Mouse (Mus musculus): ENCODE results near the gene Senp5. TPM values are rescaled to one million over a fixed set of nuclear protein-coding genes. Genes with fewer than 3 reads are reported as not detected.
"Not testable (repeated sequence)": the region's sequence is repeated elsewhere in the genome, so short reads cannot be mapped to it uniquely, and the experiment has no call there.

The Senp5 gene
- polyA plus RNA-seq, 1 experiment = 5.3 TPM

GRCm38 (mm10) chr16:31947333-31947732 lies 55.8 kb downstream of the Senp5 start:
- H3K4me3 ChIP-seq (replicated peaks; ENCODE audit: control insufficient read depth, low read depth, low read length) = peak overlapping the region; percentile 3
- WGBS = 5% methylated on average over 8 of the region's 8 CpGs
- H3K27ac ChIP-seq (ENCODE audit: control insufficient read depth, insufficient read depth, low read depth, low read length, poor library complexity) = no peak overlapping the region
- no peaks in the 10 kb centered on the region for H3K4me1 ChIP-seq (ENCODE audit: control insufficient read depth, insufficient read depth, low read length)
- TF ChIP-seq CTCF (IDR thresholded peaks at IDR 0.05; ENCODE audit: control insufficient read depth, insufficient read depth, low read length) (no peak), POLR2A (IDR thresholded peaks at IDR 0.05; ENCODE audit: borderline replicate concordance, control insufficient read depth, low read depth, low read length) (no peak)

- H3K4me3 ChIP-seq (replicated peaks; ENCODE audit: control insufficient read depth, low read depth, low read length); H3K4me1 ChIP-seq (ENCODE audit: control insufficient read depth, insufficient read depth, low read length); H3K27ac ChIP-seq (ENCODE audit: control insufficient read depth, insufficient read depth, low read depth, low read length, poor library complexity): not testable (repeated sequence)
- 71% methylated on average over 6 of the region's 6 CpGs for WGBS
Measured at GRCm38 (mm10) chr16:31945986-31946385, 57.1 kb downstream of the Senp5 start.

GRCm38 (mm10) chr16:31945372-31945771 lies 57.7 kb downstream of the Senp5 start:
- Histone ChIP-seq H3K4me1 (ENCODE audit: control insufficient read depth, insufficient read depth, low read length) (no peaks in the 10 kb centered on the region), H3K27ac (ENCODE audit: control insufficient read depth, insufficient read depth, low read depth, low read length, poor library complexity) (no peak overlapping the region), H3K4me3 (replicated peaks; ENCODE audit: control insufficient read depth, low read depth, low read length) (no peak overlapping the region)
- TF ChIP-seq POLR2A (IDR thresholded peaks at IDR 0.05; ENCODE audit: borderline replicate concordance, control insufficient read depth, low read depth, low read length) (no peak), CTCF (IDR thresholded peaks at IDR 0.05; ENCODE audit: control insufficient read depth, insufficient read depth, low read length) (no peak)
- WGBS = 77% methylated on average over 6 of the region's 6 CpGs

- Histone ChIP-seq H3K4me1 (ENCODE audit: control insufficient read depth, insufficient read depth, low read length) (no peaks in the 10 kb centered on the region), H3K4me3 (replicated peaks; ENCODE audit: control insufficient read depth, low read depth, low read length) (no peak overlapping the region), H3K27ac (ENCODE audit: control insufficient read depth, insufficient read depth, low read depth, low read length, poor library complexity) (no peak overlapping the region)
- TF ChIP-seq CTCF (IDR thresholded peaks at IDR 0.05; ENCODE audit: control insufficient read depth, insufficient read depth, low read length) (no peak), POLR2A (IDR thresholded peaks at IDR 0.05; ENCODE audit: borderline replicate concordance, control insufficient read depth, low read depth, low read length) (no peak)
- WGBS = 84% methylated on average over 12 of the region's 12 CpGs
Measured at GRCm38 (mm10) chr16:31944698-31945255, 58.3 kb downstream of the Senp5 start.

DNA sequence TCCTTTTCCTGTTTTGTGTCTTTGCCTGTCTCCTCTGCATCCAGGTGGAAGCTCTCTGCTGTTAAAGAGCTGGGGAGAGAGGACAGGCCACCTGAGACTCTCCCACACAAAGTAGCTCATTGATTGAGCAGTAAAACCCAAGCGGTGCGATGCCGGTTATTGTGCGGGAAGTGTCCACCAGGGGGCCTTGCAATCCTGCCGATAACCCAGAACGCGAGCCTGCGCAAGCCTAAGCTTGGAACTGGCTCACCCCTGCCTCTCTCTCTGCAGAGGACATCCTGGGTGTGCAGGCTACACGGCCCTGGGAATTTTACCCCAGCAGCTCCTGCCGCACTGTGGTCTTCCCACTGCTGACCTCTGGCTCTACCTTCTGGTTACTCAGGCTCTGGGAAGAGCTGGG lies 59.1 kb downstream of the Senp5 start:
- TF ChIP-seq CTCF (IDR thresholded peaks at IDR 0.05; ENCODE audit: control insufficient read depth, insufficient read depth, low read length) (peak; percentile 85), POLR2A (IDR thresholded peaks at IDR 0.05; ENCODE audit: borderline replicate concordance, control insufficient read depth, low read depth, low read length) (no peak)
- WGBS = 7% methylated on average over 10 of the region's 10 CpGs
- no peaks in the 10 kb centered on the region for H3K4me1 ChIP-seq (ENCODE audit: control insufficient read depth, insufficient read depth, low read length)

GRCm38 (mm10) chr16:31940586-31940985 lies 62.5 kb downstream of the Senp5 start:
- Histone ChIP-seq H3K4me1 (ENCODE audit: control insufficient read depth, insufficient read depth, low read length) (no peaks in the 10 kb centered on the region), H3K27ac (ENCODE audit: control insufficient read depth, insufficient read depth, low read depth, low read length, poor library complexity) (no peak overlapping the region), H3K4me3 (replicated peaks; ENCODE audit: control insufficient read depth, low read depth, low read length) (no peak overlapping the region)
- 73% methylated on average over 2 of the region's 2 CpGs for WGBS
- TF ChIP-seq CTCF (IDR thresholded peaks at IDR 0.05; ENCODE audit: control insufficient read depth, insufficient read depth, low read length) = no peak
- no peak for TF ChIP-seq POLR2A (IDR thresholded peaks at IDR 0.05; ENCODE audit: borderline replicate concordance, control insufficient read depth, low read depth, low read length)

More for the DNA sequence above, 59.1 kb downstream of the Senp5 start:
- no peak overlapping the region for H3K27ac ChIP-seq (ENCODE audit: control insufficient read depth, insufficient read depth, low read depth, low read length, poor library complexity)
- no peak overlapping the region for H3K4me3 ChIP-seq (replicated peaks; ENCODE audit: control insufficient read depth, low read depth, low read length)

GRCm38 (mm10) chr16:31938856-31939255 lies 64.2 kb downstream of the Senp5 start:
- H3K27ac ChIP-seq (ENCODE audit: control insufficient read depth, insufficient read depth, low read depth, low read length, poor library complexity) = no peak overlapping the region

DNA sequence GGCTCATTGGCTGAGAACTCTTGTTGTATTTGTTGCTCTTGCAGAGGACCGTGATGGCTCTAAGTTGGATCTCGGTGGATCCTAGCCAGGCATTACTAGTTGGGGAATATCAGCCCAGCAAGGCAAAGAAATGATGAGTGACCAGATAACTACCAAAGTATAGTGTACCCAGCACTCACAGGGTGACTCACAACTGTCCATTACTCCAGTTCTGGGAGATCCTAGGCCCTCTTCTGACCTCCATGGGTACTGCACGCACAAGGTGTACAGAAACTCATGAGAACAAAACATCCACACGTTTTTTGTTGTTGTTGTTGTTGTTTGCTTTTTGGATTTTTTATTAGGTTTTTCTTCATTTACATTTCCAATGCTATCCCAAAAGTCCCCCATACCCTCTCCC lies 66.5 kb downstream of the Senp5 start:
- no peaks in the 10 kb centered on the region; the same call in none of the 2 replicates for H3K4me1 ChIP-seq (ENCODE audit: control insufficient read depth, insufficient read depth, low read length)
- 82% methylated on average over 4 of the region's 4 CpGs for WGBS
- H3K27ac ChIP-seq (ENCODE audit: control insufficient read depth, insufficient read depth, low read depth, low read length, poor library complexity) = no peak overlapping the region
- TF ChIP-seq POLR2A (IDR thresholded peaks at IDR 0.05; ENCODE audit: borderline replicate concordance, control insufficient read depth, low read depth, low read length) (no peak), CTCF (IDR thresholded peaks at IDR 0.05; ENCODE audit: control insufficient read depth, insufficient read depth, low read length) (no peak)
- H3K4me3 ChIP-seq (replicated peaks; ENCODE audit: control insufficient read depth, low read depth, low read length) = no peak overlapping the region

More at GRCm38 (mm10) chr16:31938856-31939255, 64.2 kb downstream of the Senp5 start:
- H3K4me1 ChIP-seq (ENCODE audit: control insufficient read depth, insufficient read depth, low read length) = no peaks in the 10 kb centered on the region; the same call in 1 of the 2 replicates
- TF ChIP-seq POLR2A (IDR thresholded peaks at IDR 0.05; ENCODE audit: borderline replicate concordance, control insufficient read depth, low read depth, low read length) = no peak
- no peak for TF ChIP-seq CTCF (IDR thresholded peaks at IDR 0.05; ENCODE audit: control insufficient read depth, insufficient read depth, low read length)
- H3K4me3 ChIP-seq (replicated peaks; ENCODE audit: control insufficient read depth, low read depth, low read length) = no peak overlapping the region
- 33% methylated on average over 6 of the region's 6 CpGs for WGBS

Measured in bone marrow, adult 2 months (tissue).